Mouse (Mus musculus) midbrain, postnatal 0 days (tissue): Measurements from ENCODE around the gene Zfand2a. TPM values are rescaled to one million over a fixed set of nuclear protein-coding genes. Genes with fewer than 3 reads are reported as not detected.

Source experiments
- ATAC-seq: fragments of 200-750 bp; cut with Nextera tagmentation; 2 replicates; pipeline ENCODE4 v1.8.0; 2017; ENCODE audit warnings: moderate number of reproducible peaks, mild to moderate bottlenecking, moderate TSS enrichment, moderate library complexity; ENCODE audit not compliant: low FRiP score
- DNase-seq: peaks from one replicate; pipeline ENCODE4 v3.0.0-alpha.2; 2015; ENCODE audit warnings: low spot score
- H3K27ac ChIP-seq: fragments of 300-500 bp; sonication (generic); 2 replicates; pipeline ENCODE4 v1.5.1; 2014; ENCODE audit warnings: low read depth, mild to moderate bottlenecking, low read length, mixed read lengths
- H3K27me3 ChIP-seq: fragments of 300-500 bp; sonication (generic); 2 replicates; pipeline ENCODE4 v1.6.1; 2014; ENCODE audit warnings: low read length, control low read depth, mixed read lengths; ENCODE audit not compliant: insufficient read depth
- H3K36me3 ChIP-seq: fragments of 300-500 bp; sonication (generic); 2 replicates; pipeline ENCODE4 v1.6.1; 2014; ENCODE audit warnings: low read length, control low read depth, mixed read lengths; ENCODE audit not compliant: insufficient read depth
- H3K4me1 ChIP-seq: fragments of 300-500 bp; sonication (generic); 2 replicates; pipeline ENCODE4 v1.6.1; 2014; ENCODE audit warnings: mild to moderate bottlenecking, control low read depth, antibody characterized with exemption, low read length, mixed read lengths; ENCODE audit not compliant: insufficient read depth
- H3K4me2 ChIP-seq: fragments of 300-500 bp; sonication (generic); 2 replicates; pipeline ENCODE4 v1.6.1; 2014; ENCODE audit warnings: low read depth, mild to moderate bottlenecking, low read length, mixed read lengths; ENCODE audit not compliant: poor library complexity, severe bottlenecking
- H3K4me3 ChIP-seq: fragments of 300-500 bp; sonication (generic); 2 replicates; pipeline ENCODE4 v1.5.1; 2014; ENCODE audit warnings: low read depth, mild to moderate bottlenecking, low read length, moderate library complexity
- H3K9ac ChIP-seq: fragments of 300-500 bp; sonication (generic); replicated peaks from 2 replicates; pipeline ENCODE4 v1.6.1; 2014; ENCODE audit warnings: mild to moderate bottlenecking, low read length, moderate library complexity, mixed read lengths; ENCODE audit not compliant: poor library complexity, severe bottlenecking
- H3K9me3 ChIP-seq: fragments of 300-500 bp; sonication (generic); 2 replicates; pipeline ENCODE4 v1.6.1; 2016; ENCODE audit warnings: low read length, control low read depth
- CTCF ChIP-seq: IDR thresholded peaks from 2 replicates; pipeline ENCODE4 v1.5.1; 2016; ENCODE audit warnings: antibody characterized with exemption, mild to moderate bottlenecking
- WGBS: fragments of 180-500 bp; shearing (Covaris S2); extraction: QIAGEN DNeasy Blood & Tissue Kit; methylation state at CpG from one replicate; pipeline ENCODE4 v1.1.7; 2014; 5-methylcytosine and 5-hydroxymethylcytosine counted together
- polyA plus RNA-seq: library from polyadenylated mRNA; unstranded; fragments of >200 nt; fragmentation: Nextera tagmentation; extraction: Ambion mirVana; gene quantifications from 2 replicates; pipeline ENCODE4 v1.2.1, GENCODE M21; 2015
- total RNA-seq: library from RNA; depleted of rRNA; stranded (reverse); fragments of >200 nt; gene quantifications from 2 replicates; pipeline ENCODE4 v1.2.3, GENCODE M21; 2014

Zfand2a gene
- total and polyA plus RNA-seq, 2 experiments from 2014 or later = 35.0 to 60.6 TPM

DNA sequence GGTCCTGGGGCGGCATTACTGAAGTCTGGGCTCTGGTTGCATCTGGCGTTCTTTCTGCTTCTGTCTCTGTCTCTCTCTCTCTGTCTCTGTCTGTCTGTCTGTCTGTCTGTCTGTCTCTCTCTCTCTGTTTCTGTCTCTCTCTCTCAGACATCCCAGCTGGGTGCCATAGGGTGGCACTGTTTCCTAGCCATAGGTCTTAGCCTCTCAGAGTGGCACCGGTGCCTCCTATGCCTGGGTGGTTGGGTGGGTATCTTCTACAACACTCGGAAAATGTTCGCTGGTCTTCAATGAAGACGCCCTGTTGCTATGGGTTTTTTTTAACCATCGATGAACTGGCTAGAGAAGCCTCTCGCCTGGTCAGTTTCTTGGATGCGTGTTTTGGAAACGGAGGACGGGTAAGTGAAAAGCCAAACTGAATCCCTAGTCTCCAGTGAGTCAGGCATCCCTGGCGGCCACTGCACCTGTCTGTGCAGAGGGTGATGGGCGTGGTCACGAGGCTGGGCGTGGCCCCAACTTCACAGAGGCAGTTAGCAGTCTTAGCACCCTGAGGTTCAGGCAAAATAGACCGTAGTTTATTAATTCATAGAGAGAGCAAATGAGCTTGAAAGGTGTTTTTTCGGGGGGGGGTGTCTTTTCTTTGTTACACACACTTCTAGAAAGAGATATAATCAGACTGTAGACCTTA is 26.5 kb upstream of the Zfand2a start:
- Histone ChIP-seq H3K9me3 (no peaks in the 10 kb centered on the region), H3K4me2 (no peak overlapping the region; the same call in 1 of the 2 replicates), H3K4me1 (no peaks in the 10 kb centered on the region), H3K27me3 (no peaks in the 10 kb centered on the region), H3K36me3 (no peaks in the 10 kb centered on the region), H3K27ac (no peak overlapping the region), H3K9ac (no peak overlapping the region), H3K4me3 (0 out of 2 replicates have a peak overlapping the region, but pooled peaks have one; percentile 1)
- TF ChIP-seq CTCF = peak; percentile 67
- DNase-seq = peak; percentile 47
- ATAC-seq = no peak
- 15% methylated on average over 17 of the region's 17 CpGs for WGBS

GRCm38 (mm10) chr5:139506207-139506606 is 21.9 kb upstream of the Zfand2a start:
- 24% methylated on average over 5 of the region's 5 CpGs for WGBS
- no peak for ATAC-seq

DNA sequence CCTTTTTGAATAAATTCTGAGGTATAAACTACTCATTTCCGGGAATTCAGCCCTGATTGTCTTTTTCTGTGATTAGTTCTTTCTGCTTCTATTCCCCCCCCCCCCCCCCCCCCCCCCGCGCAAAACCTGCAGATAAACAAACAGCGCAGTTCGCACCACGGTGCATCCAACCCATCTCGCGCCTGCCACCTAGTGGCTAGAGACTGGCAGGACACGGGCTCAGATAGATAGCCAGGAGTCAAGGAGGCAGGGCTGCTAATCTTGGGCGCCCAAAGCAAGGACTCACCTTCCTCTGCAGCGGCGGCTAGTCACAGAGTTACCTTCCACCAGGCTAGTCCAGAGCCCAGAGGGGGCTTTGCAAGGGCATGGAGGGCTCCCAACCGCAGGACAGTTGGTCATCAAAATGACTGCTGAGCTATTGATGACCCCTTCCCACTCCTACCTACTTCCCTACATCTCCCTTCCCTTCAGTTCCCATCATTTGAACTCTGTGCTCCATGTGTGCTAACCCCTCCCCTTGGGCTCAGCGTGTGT is 20.8 kb upstream of the Zfand2a start:
- peaks cover 2% of the 10 kb centered on the region; the same call in 1 of the 2 replicates for H3K27me3 ChIP-seq
- no peak; the same call in 1 of the 2 replicates for ATAC-seq
- WGBS = 6% methylated on average over 11 of the region's 14 CpGs

More at GRCm38 (mm10) chr5:139506207-139506606, 21.9 kb upstream of the Zfand2a start:
- H3K9me3 ChIP-seq = no peaks in the 10 kb centered on the region
- H3K27ac ChIP-seq = no peak overlapping the region
- no peak for TF ChIP-seq CTCF
- H3K9ac ChIP-seq = no peak overlapping the region
- H3K4me2 ChIP-seq = no peak overlapping the region
- H3K36me3 ChIP-seq = no peaks in the 10 kb centered on the region
- peaks cover 2% of the 10 kb centered on the region; the same call in 1 of the 2 replicates for H3K27me3 ChIP-seq
- no peaks in the 10 kb centered on the region for H3K4me1 ChIP-seq
- no peak overlapping the region for H3K4me3 ChIP-seq
- no peak for DNase-seq

GRCm38 (mm10) chr5:139502281-139502680 is 17.9 kb upstream of the Zfand2a start:
- H3K27me3 ChIP-seq = peaks cover 2% of the 10 kb centered on the region; the same call in 1 of the 2 replicates
- no peak for ATAC-seq
- no peak for TF ChIP-seq CTCF
- no peaks in the 10 kb centered on the region for H3K9me3 ChIP-seq
- H3K36me3 ChIP-seq = no peaks in the 10 kb centered on the region
- no peak overlapping the region for H3K4me2 ChIP-seq
- no peak overlapping the region for H3K27ac ChIP-seq
- H3K4me1 ChIP-seq = no peaks in the 10 kb centered on the region
- DNase-seq = no peak
- no peak overlapping the region for H3K9ac ChIP-seq
- WGBS = 78% methylated on average over 14 of the region's 14 CpGs
- H3K4me3 ChIP-seq = no peak overlapping the region

More for the DNA sequence above, 20.8 kb upstream of the Zfand2a start:
- no peak overlapping the region for H3K4me3 ChIP-seq
- H3K9ac ChIP-seq = no peak overlapping the region
- H3K36me3 ChIP-seq = no peaks in the 10 kb centered on the region
- no peak overlapping the region for H3K4me2 ChIP-seq
- TF ChIP-seq CTCF = peak; percentile 81
- H3K9me3 ChIP-seq = no peaks in the 10 kb centered on the region
- no peak overlapping the region for H3K27ac ChIP-seq
- no peaks in the 10 kb centered on the region for H3K4me1 ChIP-seq
- peak; percentile 82 for DNase-seq

DNA sequence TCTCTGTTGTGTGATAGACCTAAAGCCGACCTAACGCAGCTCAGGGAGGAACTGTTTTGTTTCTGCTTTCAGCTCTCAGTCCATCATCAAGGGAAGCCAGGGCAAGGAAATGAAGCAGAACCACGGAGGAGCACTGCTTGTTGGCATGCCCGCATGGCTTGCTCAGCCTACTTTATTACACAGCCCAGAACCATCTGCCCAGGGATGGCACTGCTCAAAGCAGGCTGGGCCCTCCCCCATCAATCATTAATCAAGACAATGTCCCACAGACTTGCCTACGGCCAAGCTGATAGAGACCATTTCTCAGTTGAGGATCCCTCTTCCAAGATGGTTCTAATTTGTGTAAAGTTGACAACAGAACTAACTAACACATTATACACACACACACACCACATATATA is 14.4 kb upstream of the Zfand2a start:
- no peaks in the 10 kb centered on the region for H3K27me3 ChIP-seq
- no peaks in the 10 kb centered on the region for H3K36me3 ChIP-seq
- H3K4me1 ChIP-seq = no peaks in the 10 kb centered on the region
- H3K4me3 ChIP-seq = no peak overlapping the region
- H3K4me2 ChIP-seq = no peak overlapping the region
- TF ChIP-seq CTCF = no peak
- no peaks in the 10 kb centered on the region for H3K9me3 ChIP-seq
- H3K27ac ChIP-seq = no peak overlapping the region
- ATAC-seq = no peak
- no peak overlapping the region for H3K9ac ChIP-seq
- WGBS = 76% methylated on average over 5 of the region's 5 CpGs
- DNase-seq = peak; percentile 21

- no peaks in the 10 kb centered on the region for H3K4me1 ChIP-seq
- H3K4me2 ChIP-seq = no peak overlapping the region
- TF ChIP-seq CTCF = 0 out of 2 replicates have a peak, but pooled peaks have one; percentile 8
- no peak overlapping the region for H3K9ac ChIP-seq
- H3K27ac ChIP-seq = no peak overlapping the region
- H3K4me3 ChIP-seq = no peak overlapping the region
- no peak for ATAC-seq
- H3K36me3 ChIP-seq = no peaks in the 10 kb centered on the region
- WGBS = 63% methylated on average over 5 of the region's 5 CpGs
- no peak for DNase-seq
- no peaks in the 10 kb centered on the region for H3K27me3 ChIP-seq
- no peaks in the 10 kb centered on the region for H3K9me3 ChIP-seq
These were observed 12.6 kb upstream of the Zfand2a start for GRCm38 (mm10) chr5:139496939-139497338.
